Mouse (Mus musculus) embryonic facial prominence, embryonic 15.5 days (tissue): ENCODE results near the gene Myo1d. TPM values are rescaled to one million over a fixed set of nuclear protein-coding genes. Genes with fewer than 3 reads are reported as not detected.

Experiments
- ATAC-seq: fragments of 200-750 bp; cut with Nextera tagmentation; 2 replicates; pipeline ENCODE4 v1.8.0; 2017; ENCODE audit warnings: low read depth, moderate TSS enrichment; ENCODE audit not compliant: insufficient number of reproducible peaks, low FRiP score, low TSS enrichment
- H3K27ac ChIP-seq: fragments of 300-500 bp; sonication (generic); replicated peaks from 2 replicates; pipeline ENCODE4 v1.5.1; 2015; ENCODE audit warnings: mild to moderate bottlenecking, inconsistent platforms
- H3K27me3 ChIP-seq: fragments of 300-500 bp; sonication (generic); 2 replicates; pipeline ENCODE4 v1.6.1; 2015; ENCODE audit warnings: inconsistent platforms
- H3K36me3 ChIP-seq: fragments of 300-500 bp; sonication (generic); 2 replicates; pipeline ENCODE4 v1.6.1; 2015; ENCODE audit warnings: mild to moderate bottlenecking, inconsistent platforms
- H3K4me1 ChIP-seq: fragments of 300-500 bp; sonication (generic); 2 replicates; pipeline ENCODE4 v1.6.1; 2015; ENCODE audit warnings: inconsistent platforms
- H3K4me2 ChIP-seq: fragments of 300-500 bp; sonication (generic); replicated peaks from 2 replicates; pipeline ENCODE4 v1.6.1; 2015; ENCODE audit warnings: mild to moderate bottlenecking, inconsistent platforms
- H3K4me3 ChIP-seq: fragments of 300-500 bp; sonication (generic); replicated peaks from 2 replicates; pipeline ENCODE4 v1.5.1; 2015; ENCODE audit warnings: mild to moderate bottlenecking, inconsistent platforms
- H3K9ac ChIP-seq: fragments of 300-500 bp; sonication (generic); 2 replicates; pipeline ENCODE4 v1.6.1; 2015; ENCODE audit warnings: inconsistent platforms
- H3K9me3 ChIP-seq: fragments of 300-500 bp; sonication (generic); replicated peaks from 2 replicates; pipeline ENCODE4 v1.6.1; 2016; ENCODE audit warnings: inconsistent platforms
- WGBS: fragments of 180-500 bp; shearing (Covaris S2); methylation state at CpG from one replicate; pipeline ENCODE4 v1.1.7; 2015; 5-methylcytosine and 5-hydroxymethylcytosine counted together
- polyA plus RNA-seq: library from polyadenylated mRNA; unstranded; fragments of >200 nt; fragmentation: Nextera tagmentation; extraction: Ambion mirVana; gene quantifications from 2 replicates; pipeline ENCODE4 v1.2.1, GENCODE M21; 2015

The Myo1d gene
- polyA plus RNA-seq, 1 experiment from 2014 or later = 12.0 TPM

DNA sequence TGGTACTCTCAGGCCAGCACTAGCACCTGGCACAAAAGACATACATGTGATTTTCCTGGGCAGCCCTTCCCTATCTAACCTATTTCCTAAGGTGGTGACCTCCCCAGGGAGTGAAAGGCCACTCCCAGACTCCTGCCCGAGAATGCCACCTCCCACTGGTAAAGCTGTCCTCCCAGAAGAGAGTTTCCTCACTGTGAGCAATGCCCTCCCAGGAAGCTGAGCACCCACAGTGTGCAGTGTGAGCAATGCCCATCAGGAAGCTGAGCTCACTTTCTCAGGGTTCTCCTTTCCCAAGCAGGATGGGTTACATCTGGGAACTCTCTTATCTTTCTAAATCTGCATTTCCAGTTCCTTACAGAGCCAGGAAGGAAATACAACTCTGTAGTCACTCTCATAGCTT lies 246.9 kb downstream of the Myo1d start:
- WGBS = 26% methylated on average over 1 of the region's 1 CpGs
- Histone ChIP-seq H3K9ac (no peak overlapping the region), H3K9me3 (no peaks in the 10 kb centered on the region), H3K36me3 (no peaks in the 10 kb centered on the region), H3K27ac (no peak overlapping the region), H3K4me2 (no peak overlapping the region), H3K4me3 (no peak overlapping the region), H3K27me3 (no peaks in the 10 kb centered on the region), H3K4me1 (no peaks in the 10 kb centered on the region)
- ATAC-seq = no peak

DNA sequence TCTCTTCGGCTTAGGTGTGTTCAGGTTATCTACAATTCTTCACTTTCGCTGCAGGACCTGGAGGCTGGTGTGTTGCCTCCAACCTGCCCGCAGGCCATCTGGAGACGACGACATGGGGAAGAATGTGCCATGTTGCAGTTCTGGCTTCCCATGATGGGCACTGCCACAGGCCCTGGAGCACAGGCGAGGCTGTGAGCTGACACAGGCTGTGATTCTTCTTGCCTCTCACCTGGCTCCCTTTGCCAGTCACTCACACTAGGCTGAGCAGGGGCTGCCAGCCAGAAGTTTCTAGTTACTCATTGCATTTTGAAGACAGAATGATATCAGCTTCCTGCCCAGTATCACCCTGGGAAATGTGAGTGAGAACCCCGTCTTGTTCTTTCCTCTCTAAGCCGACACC lies 250.7 kb downstream of the Myo1d start:
- no peak overlapping the region for H3K9ac ChIP-seq
- H3K4me2 ChIP-seq = no peak overlapping the region
- H3K4me3 ChIP-seq = no peak overlapping the region
- 73% methylated on average over 8 of the region's 8 CpGs for WGBS
- H3K9me3 ChIP-seq = no peaks in the 10 kb centered on the region
- no peak overlapping the region for H3K27ac ChIP-seq
- no peaks in the 10 kb centered on the region for H3K36me3 ChIP-seq
- no peak for ATAC-seq
- H3K27me3 ChIP-seq = no peaks in the 10 kb centered on the region
- H3K4me1 ChIP-seq = no peaks in the 10 kb centered on the region

DNA sequence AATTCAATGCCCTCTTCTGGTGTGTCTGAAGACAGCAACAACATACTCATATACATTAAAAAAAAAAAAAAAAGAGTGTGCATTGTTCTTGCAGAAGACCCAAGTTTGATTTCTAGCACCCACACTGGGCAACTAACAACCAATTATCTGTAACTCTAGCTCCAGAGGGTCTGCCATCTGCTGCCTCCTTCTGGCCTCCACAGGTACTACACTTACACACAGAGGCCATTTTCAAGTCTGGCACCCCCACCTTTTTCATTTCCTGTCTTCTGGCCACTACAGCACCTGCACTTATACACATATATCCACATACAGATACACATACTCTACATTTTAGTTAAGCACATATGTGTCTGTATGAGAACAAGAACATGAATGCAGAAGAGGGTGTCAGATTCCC lies 252.1 kb downstream of the Myo1d start:
- H3K27me3 ChIP-seq = no peaks in the 10 kb centered on the region
- no peak overlapping the region for H3K4me3 ChIP-seq
- no peak overlapping the region for H3K27ac ChIP-seq
- no peaks in the 10 kb centered on the region for H3K36me3 ChIP-seq
- no peak overlapping the region for H3K9ac ChIP-seq
- no peak for ATAC-seq
- H3K4me2 ChIP-seq = no peak overlapping the region
- no peaks in the 10 kb centered on the region for H3K9me3 ChIP-seq
- H3K4me1 ChIP-seq = 0 out of 2 replicates have a peak, but pooled peaks cover 9% of the 10 kb centered on the region

DNA sequence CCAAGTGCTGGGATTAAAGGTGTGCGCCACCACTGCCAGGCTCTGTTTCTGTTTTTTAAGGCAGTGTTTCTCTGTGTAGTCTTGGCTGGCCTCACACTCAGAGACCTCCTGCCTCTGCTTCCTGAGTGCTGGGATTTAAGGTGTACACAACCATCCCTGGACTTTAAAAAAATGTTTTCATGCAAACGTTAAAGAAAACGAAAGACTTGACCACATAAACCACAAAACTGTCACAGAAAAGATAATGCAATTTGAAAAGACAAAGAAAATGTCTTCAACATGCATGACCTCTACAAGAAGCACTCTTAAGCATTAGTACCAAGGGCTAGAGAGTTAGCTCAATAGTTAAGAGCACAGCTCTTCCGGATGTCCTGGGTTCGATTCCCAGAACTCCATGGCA lies 255.6 kb downstream of the Myo1d start:
- no peak overlapping the region for H3K9ac ChIP-seq
- H3K27me3 ChIP-seq = no peaks in the 10 kb centered on the region
- WGBS = 81% methylated on average over 5 of the region's 5 CpGs
- no peaks in the 10 kb centered on the region for H3K36me3 ChIP-seq
- no peak overlapping the region for H3K4me2 ChIP-seq
- H3K27ac ChIP-seq = no peak overlapping the region
- 0 out of 2 replicates have a peak, but pooled peaks cover 9% of the 10 kb centered on the region for H3K4me1 ChIP-seq
- H3K4me3 ChIP-seq = no peak overlapping the region
- ATAC-seq = no peak
- no peaks in the 10 kb centered on the region for H3K9me3 ChIP-seq

DNA sequence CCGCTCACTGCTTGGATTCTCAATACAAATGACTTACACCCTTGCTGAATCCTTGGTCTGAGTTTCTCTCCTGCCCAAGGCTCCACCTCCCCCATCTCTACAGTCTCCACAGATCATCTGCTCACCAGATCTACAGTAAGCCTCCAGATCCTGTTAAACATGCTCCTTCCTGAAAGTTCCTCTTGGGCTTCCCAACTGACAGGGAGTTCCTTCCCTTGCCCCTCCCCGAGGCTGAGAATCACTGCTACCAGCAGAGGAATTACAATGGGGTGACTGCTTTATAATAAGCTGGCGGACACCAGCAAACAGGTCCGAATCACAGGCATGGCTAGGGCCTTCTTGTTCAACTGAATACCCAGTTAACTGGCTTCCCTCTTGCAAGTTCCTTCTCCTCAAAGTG lies 256.4 kb downstream of the Myo1d start:
- Histone ChIP-seq H3K9me3 (no peaks in the 10 kb centered on the region), H3K4me2 (no peak overlapping the region), H3K36me3 (no peaks in the 10 kb centered on the region), H3K4me1 (peaks cover 17% of the 10 kb centered on the region), H3K4me3 (no peak overlapping the region), H3K9ac (no peak overlapping the region), H3K27me3 (no peaks in the 10 kb centered on the region), H3K27ac (0 out of 2 replicates have a peak overlapping the region, but pooled peaks have one; percentile 22)
- 66% methylated on average over 4 of the region's 4 CpGs for WGBS
- ATAC-seq = no peak

DNA sequence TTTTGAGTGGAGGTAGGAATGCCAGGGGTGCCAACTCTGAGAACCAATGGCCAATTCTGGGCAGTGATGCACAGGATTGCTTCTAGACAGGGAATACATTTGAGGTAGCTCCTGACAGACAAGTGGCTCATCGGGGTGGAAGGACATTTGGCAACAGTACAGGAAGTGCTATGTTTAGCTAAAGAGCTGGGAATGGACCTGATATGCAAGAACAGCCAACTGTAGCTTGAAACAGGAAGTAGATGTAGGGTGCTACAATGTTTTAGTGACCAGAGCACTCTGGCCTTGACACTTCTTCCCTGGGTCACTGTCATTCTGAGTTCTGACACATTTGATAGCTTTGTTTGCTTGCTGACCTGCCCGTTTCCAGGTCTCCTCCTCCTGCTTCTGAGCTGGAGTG lies 257.0 kb downstream of the Myo1d start:
- H3K36me3 ChIP-seq = no peaks in the 10 kb centered on the region
- H3K9ac ChIP-seq = no peak overlapping the region
- H3K4me2 ChIP-seq = no peak overlapping the region
- H3K27ac ChIP-seq = 0 out of 2 replicates have a peak overlapping the region, but pooled peaks have one; percentile 22
- ATAC-seq = no peak
- H3K4me3 ChIP-seq = no peak overlapping the region
- H3K27me3 ChIP-seq = no peaks in the 10 kb centered on the region
- H3K9me3 ChIP-seq = no peaks in the 10 kb centered on the region
- peaks cover 20% of the 10 kb centered on the region for H3K4me1 ChIP-seq
- 57% methylated on average over 2 of the region's 2 CpGs for WGBS

DNA sequence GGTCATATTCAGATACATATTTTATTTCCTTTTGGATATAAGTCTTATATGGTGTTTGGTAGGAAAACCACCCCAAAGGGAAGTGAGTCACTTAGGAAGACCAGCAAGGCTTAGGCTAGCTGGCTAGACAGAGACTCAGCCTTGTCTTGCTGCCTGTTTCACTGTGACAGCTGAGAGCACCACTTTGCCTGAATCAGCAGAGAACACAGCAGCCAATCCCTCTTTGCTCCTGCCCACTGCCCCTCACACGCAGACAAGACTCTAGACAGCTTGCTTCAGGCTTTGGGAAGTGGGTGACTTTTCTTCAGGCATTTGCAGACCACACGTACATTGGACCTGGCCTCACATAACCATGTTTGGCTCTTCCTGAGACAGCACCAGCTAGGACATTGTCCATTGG lies 258.7 kb downstream of the Myo1d start:
- ATAC-seq = no peak

DNA sequence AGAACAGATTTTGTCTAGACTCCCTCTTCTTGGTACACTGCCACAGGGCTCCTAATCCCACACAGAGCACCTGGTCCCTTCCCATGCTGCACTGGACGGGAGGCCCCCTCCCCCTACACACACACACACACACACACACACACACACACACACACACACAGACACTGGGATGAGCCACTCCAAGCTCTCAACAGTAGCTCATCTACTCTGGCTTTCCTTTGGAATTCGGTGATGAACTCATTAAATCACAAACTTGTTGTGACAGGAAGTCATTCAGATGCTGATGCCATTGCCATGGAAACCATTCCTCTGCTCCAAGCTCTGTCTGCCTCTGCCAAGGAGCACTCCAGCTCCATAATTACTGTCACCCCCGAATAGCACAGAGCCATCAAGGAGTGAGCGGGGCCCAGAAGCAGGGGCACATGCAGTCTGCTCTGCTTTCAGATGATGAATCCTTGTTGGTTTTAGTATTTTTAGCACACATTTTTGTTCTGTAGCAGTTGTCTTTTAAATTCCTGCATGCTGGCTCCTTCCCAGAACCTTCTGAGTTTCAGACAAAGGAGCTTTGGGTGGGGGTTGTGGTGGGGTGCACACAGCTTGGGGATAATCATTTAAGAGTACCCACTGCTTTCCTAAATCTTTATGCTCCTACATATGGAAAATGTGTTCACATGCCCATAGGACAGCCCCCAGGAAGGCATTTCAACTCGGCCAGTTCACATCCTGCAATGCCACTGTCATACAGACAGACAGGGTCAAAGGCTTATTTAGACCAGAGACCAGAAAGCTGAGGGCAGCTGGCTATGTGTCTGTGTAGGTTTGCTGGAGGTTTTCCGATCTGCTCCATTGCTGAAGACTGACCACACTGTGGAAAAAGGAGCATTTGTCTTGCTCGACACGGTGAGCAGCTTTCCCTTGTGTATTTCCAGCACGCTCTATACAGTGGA lies 261.1 kb downstream of the Myo1d start:
- WGBS = 30% methylated on average over 9 of the region's 9 CpGs
- Histone ChIP-seq H3K9ac (no peak overlapping the region), H3K27me3 (no peaks in the 10 kb centered on the region), H3K4me1 (peaks cover 34% of the 10 kb centered on the region), H3K27ac (no peak overlapping the region), H3K36me3 (no peaks in the 10 kb centered on the region), H3K4me2 (no peak overlapping the region), H3K9me3 (no peaks in the 10 kb centered on the region), H3K4me3 (no peak overlapping the region)
- ATAC-seq = peak; percentile 75

More for the DNA sequence above, 258.7 kb downstream of the Myo1d start:
- Histone ChIP-seq H3K36me3 (no peaks in the 10 kb centered on the region), H3K27me3 (no peaks in the 10 kb centered on the region), H3K4me1 (peaks cover 20% of the 10 kb centered on the region), H3K4me3 (no peak overlapping the region), H3K9ac (no peak overlapping the region), H3K27ac (no peak overlapping the region), H3K9me3 (no peaks in the 10 kb centered on the region), H3K4me2 (no peak overlapping the region)
- WGBS = 54% methylated on average over 2 of the region's 2 CpGs

DNA sequence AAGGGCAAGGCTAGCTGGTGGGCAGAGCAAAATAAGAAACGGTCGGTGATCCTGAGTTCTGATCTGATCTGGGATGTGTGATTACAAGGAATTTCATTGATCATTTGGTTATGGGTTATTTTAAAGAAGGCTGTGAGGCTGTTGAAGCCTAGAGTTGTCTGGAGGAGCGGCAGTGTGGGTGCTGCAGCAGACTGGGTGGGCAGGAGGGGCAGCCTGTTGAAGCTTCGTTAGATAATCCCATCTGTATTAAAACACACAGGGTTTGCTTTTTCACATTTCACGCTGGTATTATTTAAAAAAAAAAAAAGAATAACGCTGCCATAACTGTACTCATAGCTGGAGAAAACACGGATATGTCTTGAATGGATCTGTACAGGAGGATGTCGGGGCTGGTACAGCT lies 263.9 kb downstream of the Myo1d start:
- no peak overlapping the region for H3K27ac ChIP-seq
- no peak overlapping the region for H3K4me3 ChIP-seq
- 51% methylated on average over 8 of the region's 8 CpGs for WGBS
- H3K9ac ChIP-seq = no peak overlapping the region
- ATAC-seq = no peak
- no peaks in the 10 kb centered on the region for H3K36me3 ChIP-seq
- H3K4me1 ChIP-seq = peaks cover 29% of the 10 kb centered on the region
- no peaks in the 10 kb centered on the region for H3K27me3 ChIP-seq
- H3K9me3 ChIP-seq = no peaks in the 10 kb centered on the region
- no peak overlapping the region for H3K4me2 ChIP-seq

DNA sequence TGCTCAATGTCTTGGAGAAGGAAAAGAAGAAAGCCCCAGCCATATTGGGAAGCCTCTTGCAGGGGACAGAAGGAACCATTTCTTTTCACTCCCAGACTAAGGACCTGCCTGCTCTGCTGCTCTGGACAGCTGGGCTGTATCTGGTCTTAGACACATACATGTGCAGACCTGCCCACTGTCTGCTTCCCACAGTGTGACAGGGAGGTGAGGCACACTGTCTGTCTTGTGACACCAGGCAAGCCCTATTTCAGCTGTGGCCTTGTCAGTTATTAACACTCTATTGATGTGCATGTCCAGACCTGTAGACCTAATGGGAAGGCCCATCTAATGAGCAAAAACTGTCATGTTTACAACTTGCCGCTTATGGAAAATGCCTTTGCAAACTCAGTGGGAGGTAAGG lies 264.5 kb downstream of the Myo1d start:
- no peak for ATAC-seq
- H3K4me1 ChIP-seq = peaks cover 29% of the 10 kb centered on the region
- H3K27me3 ChIP-seq = no peaks in the 10 kb centered on the region
- no peaks in the 10 kb centered on the region for H3K9me3 ChIP-seq
- H3K27ac ChIP-seq = no peak overlapping the region
- no peak overlapping the region for H3K4me3 ChIP-seq
- no peaks in the 10 kb centered on the region for H3K36me3 ChIP-seq
- H3K4me2 ChIP-seq = no peak overlapping the region
- no peak overlapping the region for H3K9ac ChIP-seq
- 29% methylated on average over 1 of the region's 1 CpGs for WGBS

DNA sequence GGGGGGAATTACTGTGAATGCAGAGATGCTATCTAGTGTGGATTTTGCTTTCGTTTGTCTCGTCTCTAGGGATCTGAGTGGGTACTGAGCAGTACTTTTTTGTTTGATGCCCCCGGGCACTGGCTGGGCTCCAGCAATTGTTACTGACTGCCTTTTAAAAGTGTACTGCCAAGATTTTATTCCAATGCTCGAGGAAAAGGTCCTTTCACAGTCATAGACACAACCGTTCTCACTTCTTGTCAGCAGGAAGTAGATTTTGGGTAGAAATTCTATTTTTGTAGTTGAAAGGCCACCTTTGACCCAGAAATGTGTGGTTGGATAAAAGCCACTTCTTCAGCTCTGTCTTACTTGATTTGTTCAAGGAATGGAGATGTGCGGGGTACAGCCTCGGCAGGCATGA lies 266.0 kb downstream of the Myo1d start:
- no peaks in the 10 kb centered on the region for H3K36me3 ChIP-seq
- H3K27me3 ChIP-seq = no peaks in the 10 kb centered on the region
- H3K4me3 ChIP-seq = no peak overlapping the region
- peaks cover 31% of the 10 kb centered on the region for H3K4me1 ChIP-seq
- no peaks in the 10 kb centered on the region for H3K9me3 ChIP-seq
- no peak overlapping the region for H3K4me2 ChIP-seq
- ATAC-seq = no peak
- no peak overlapping the region for H3K9ac ChIP-seq
- WGBS = 38% methylated on average over 7 of the region's 7 CpGs
- H3K27ac ChIP-seq = no peak overlapping the region
